Mouse (Mus musculus) ES-Bruce4 (cell line): ENCODE measurements around the gene Kcnq2.

Experiments
- CTCF ChIP-seq: IDR thresholded peaks from one replicate; pipeline ENCODE4 v1.8.1; 2011; ENCODE audit warnings: low read depth, low read length
- EP300 ChIP-seq: IDR thresholded peaks from 2 replicates; pipeline ENCODE4 v1.6.1; 2011; ENCODE audit warnings: low read depth, low read length; ENCODE audit not compliant: insufficient read depth
- POLR2A ChIP-seq: IDR thresholded peaks from one replicate; pipeline ENCODE4 v1.8.1; 2011; ENCODE audit warnings: low read length; ENCODE audit not compliant: insufficient read depth

GRCm38 (mm10) chr2:181042376-181042775, 92.7 kb downstream of the Kcnq2 start:
- TF ChIP-seq POLR2A (no peak), CTCF (no peak), EP300 (no peak)
